Mouse (Mus musculus): Measurements from ENCODE around the gene Slc25a22.

The Slc25a22 gene

GRCm38 (mm10) chr7:141439140-141439679, 1.5 kb upstream of the Slc25a22 start:
- H3K27me3 ChIP-seq (ENCODE audit: insufficient read depth, low read length): no peaks in the 10 kb centered on the region
- H3K4me1 ChIP-seq (replicated peaks; ENCODE audit: low read depth, low read length): peaks cover 88% of the 10 kb centered on the region
- H3K4me3 ChIP-seq (replicated peaks; ENCODE audit: low read length): no peak overlapping the region
- H3K9me3 ChIP-seq (ENCODE audit: low read length): no peaks in the 10 kb centered on the region
- no peak for TF ChIP-seq POU5F1 (IDR thresholded peaks at IDR 0.05; ENCODE audit: borderline replicate concordance, low read length)
- no peak for TF ChIP-seq NANOG (IDR thresholded peaks at IDR 0.05; ENCODE audit: borderline replicate concordance, low read length)
- no peak for TF ChIP-seq CTCF (conservative IDR thresholded peaks at IDR 0.05; ENCODE audit: low read length)
- peaks cover 53% of the 10 kb centered on the region for H3K36me3 ChIP-seq (ENCODE audit: insufficient read depth, low read length)

- TF ChIP-seq NANOG (IDR thresholded peaks at IDR 0.05; ENCODE audit: borderline replicate concordance, low read length) (no peak), CTCF (conservative IDR thresholded peaks at IDR 0.05; ENCODE audit: low read length) (no peak), POU5F1 (IDR thresholded peaks at IDR 0.05; ENCODE audit: borderline replicate concordance, low read length) (no peak)
- Histone ChIP-seq H3K27me3 (ENCODE audit: insufficient read depth, low read length) (no peaks in the 10 kb centered on the region), H3K4me1 (replicated peaks; ENCODE audit: low read depth, low read length) (peaks cover 90% of the 10 kb centered on the region), H3K4me3 (replicated peaks; ENCODE audit: low read length) (no peak overlapping the region), H3K9me3 (ENCODE audit: low read length) (no peaks in the 10 kb centered on the region), H3K36me3 (ENCODE audit: insufficient read depth, low read length) (peaks cover 60% of the 10 kb centered on the region)
Observed at GRCm38 (mm10) chr7:141438201-141438968, 693 bp upstream of the Slc25a22 start.

- TF ChIP-seq POU5F1 (IDR thresholded peaks at IDR 0.05; ENCODE audit: borderline replicate concordance, low read length) (no peak), CTCF (conservative IDR thresholded peaks at IDR 0.05; ENCODE audit: low read length) (no peak), NANOG (IDR thresholded peaks at IDR 0.05; ENCODE audit: borderline replicate concordance, low read length) (no peak)
- Histone ChIP-seq H3K9me3 (ENCODE audit: low read length) (no peaks in the 10 kb centered on the region), H3K4me1 (replicated peaks; ENCODE audit: low read depth, low read length) (peaks cover 90% of the 10 kb centered on the region), H3K36me3 (ENCODE audit: insufficient read depth, low read length) (peaks cover 64% of the 10 kb centered on the region), H3K4me3 (replicated peaks; ENCODE audit: low read length) (peak overlapping the region; percentile 85), H3K27me3 (ENCODE audit: insufficient read depth, low read length) (no peaks in the 10 kb centered on the region)
Observed at GRCm38 (mm10) chr7:141436523-141436892, 1.2 kb downstream of the Slc25a22 start.

- Histone ChIP-seq H3K9me3 (ENCODE audit: low read length) (no peaks in the 10 kb centered on the region), H3K36me3 (ENCODE audit: insufficient read depth, low read length) (peaks cover 64% of the 10 kb centered on the region)
- TF ChIP-seq CTCF (conservative IDR thresholded peaks at IDR 0.05; ENCODE audit: low read length): no peak
- TF ChIP-seq NANOG (IDR thresholded peaks at IDR 0.05; ENCODE audit: borderline replicate concordance, low read length): no peak
Observed at GRCm38 (mm10) chr7:141435856-141436522, 1.7 kb downstream of the Slc25a22 start.

GRCm38 (mm10) chr7:141435129-141435855, 2.4 kb downstream of the Slc25a22 start:
- TF ChIP-seq CTCF (conservative IDR thresholded peaks at IDR 0.05; ENCODE audit: low read length): no peak
- no peak for TF ChIP-seq NANOG (IDR thresholded peaks at IDR 0.05; ENCODE audit: borderline replicate concordance, low read length)
- no peak for TF ChIP-seq POU5F1 (IDR thresholded peaks at IDR 0.05; ENCODE audit: borderline replicate concordance, low read length)
- Histone ChIP-seq H3K4me3 (replicated peaks; ENCODE audit: low read length) (peak overlapping the region; percentile 68), H3K9me3 (ENCODE audit: low read length) (no peaks in the 10 kb centered on the region), H3K36me3 (ENCODE audit: insufficient read depth, low read length) (peaks cover 64% of the 10 kb centered on the region), H3K27me3 (ENCODE audit: insufficient read depth, low read length) (no peaks in the 10 kb centered on the region), H3K4me1 (replicated peaks; ENCODE audit: low read depth, low read length) (peaks cover 90% of the 10 kb centered on the region)

More at GRCm38 (mm10) chr7:141435856-141436522, 1.7 kb downstream of the Slc25a22 start:
- H3K4me1 ChIP-seq (replicated peaks; ENCODE audit: low read depth, low read length): peaks cover 90% of the 10 kb centered on the region
- H3K27me3 ChIP-seq (ENCODE audit: insufficient read depth, low read length): no peaks in the 10 kb centered on the region
- peak overlapping the region; percentile 18; the same call in 1 of the 2 replicates for H3K4me3 ChIP-seq (replicated peaks; ENCODE audit: low read length)

GRCm38 (mm10) chr7:141434464-141434863, 3.2 kb downstream of the Slc25a22 start:
- peaks cover 92% of the 10 kb centered on the region for H3K4me1 ChIP-seq (replicated peaks; ENCODE audit: low read depth, low read length)
- no peaks in the 10 kb centered on the region for H3K27me3 ChIP-seq (ENCODE audit: insufficient read depth, low read length)
- H3K9me3 ChIP-seq (ENCODE audit: low read length): no peaks in the 10 kb centered on the region
- TF ChIP-seq POU5F1 (IDR thresholded peaks at IDR 0.05; ENCODE audit: borderline replicate concordance, low read length): no peak
- TF ChIP-seq CTCF (conservative IDR thresholded peaks at IDR 0.05; ENCODE audit: low read length): no peak
- no peak for TF ChIP-seq NANOG (IDR thresholded peaks at IDR 0.05; ENCODE audit: borderline replicate concordance, low read length)
- peaks cover 59% of the 10 kb centered on the region for H3K36me3 ChIP-seq (ENCODE audit: insufficient read depth, low read length)
- H3K4me3 ChIP-seq (replicated peaks; ENCODE audit: low read length): peak overlapping the region; percentile 68

GRCm38 (mm10) chr7:141433517-141434400, 3.9 kb downstream of the Slc25a22 start:
- H3K36me3 ChIP-seq (ENCODE audit: insufficient read depth, low read length): peaks cover 52% of the 10 kb centered on the region
- H3K4me1 ChIP-seq (replicated peaks; ENCODE audit: low read depth, low read length): peaks cover 95% of the 10 kb centered on the region
- TF ChIP-seq NANOG (IDR thresholded peaks at IDR 0.05; ENCODE audit: borderline replicate concordance, low read length): no peak
- no peak for TF ChIP-seq POU5F1 (IDR thresholded peaks at IDR 0.05; ENCODE audit: borderline replicate concordance, low read length)
- no peak for TF ChIP-seq CTCF (conservative IDR thresholded peaks at IDR 0.05; ENCODE audit: low read length)
- no peaks in the 10 kb centered on the region for H3K9me3 ChIP-seq (ENCODE audit: low read length)
- no peaks in the 10 kb centered on the region for H3K27me3 ChIP-seq (ENCODE audit: insufficient read depth, low read length)
- peak overlapping the region; percentile 68 for H3K4me3 ChIP-seq (replicated peaks; ENCODE audit: low read length)

Measured in E14TG2a.4 (cell line).